Mouse (Mus musculus) cerebellum, postnatal 14 days (tissue): ENCODE data around the gene Camk1g.

Experiments
- DNase-seq, 2 experiments: peaks; one replicate each; pipeline ENCODE4 v3.0.0; 2021; ENCODE audit warnings: mixed read lengths in 2 of 2

The Camk1g gene

GRCm38 (mm10) chr1:193370096-193370495 is at the start of gene Camk1g:
TSS of gene Camk1g (minus strand) at chr1:193370298.
- no peak for DNase-seq

GRCm38 (mm10) chr1:193419168-193419567 is 49.1 kb upstream of the Camk1g start:
- no peak for DNase-seq

- DNase-seq = no peak
Observed at GRCm38 (mm10) chr1:193418656-193419055, 48.6 kb upstream of the Camk1g start.

DNA sequence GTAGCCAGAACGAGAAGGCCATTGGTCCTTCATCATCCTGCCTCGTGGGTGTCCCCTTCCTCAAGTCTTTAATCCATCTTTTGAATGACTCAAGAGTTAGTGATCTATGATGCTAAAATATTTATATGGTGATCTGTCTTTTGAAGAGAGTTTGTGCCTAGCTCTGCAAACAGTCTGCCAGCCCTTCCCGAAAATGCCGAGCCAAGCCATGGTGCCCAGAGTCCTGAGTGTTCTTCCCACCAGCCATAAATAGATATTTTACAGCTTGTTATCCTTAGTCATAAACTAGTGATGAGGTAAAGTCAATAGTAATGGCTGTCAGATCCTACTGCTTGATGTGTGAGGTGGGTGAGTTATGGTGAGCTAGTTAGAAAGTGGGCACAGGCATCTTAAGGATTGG is 44.0 kb upstream of the Camk1g start:
- DNase-seq = no peak

- no peak for DNase-seq
Observed at GRCm38 (mm10) chr1:193413368-193414000, 43.4 kb upstream of the Camk1g start.

GRCm38 (mm10) chr1:193407487-193407886 is 37.4 kb upstream of the Camk1g start:
- no peak for DNase-seq

- peak; percentile 45 to 55 for DNase-seq
Observed at GRCm38 (mm10) chr1:193406059-193406642, 36.1 kb upstream of the Camk1g start.

- DNase-seq = peak; percentile 37 to 57
Observed at GRCm38 (mm10) chr1:193401695-193402094, 31.6 kb upstream of the Camk1g start.

DNA sequence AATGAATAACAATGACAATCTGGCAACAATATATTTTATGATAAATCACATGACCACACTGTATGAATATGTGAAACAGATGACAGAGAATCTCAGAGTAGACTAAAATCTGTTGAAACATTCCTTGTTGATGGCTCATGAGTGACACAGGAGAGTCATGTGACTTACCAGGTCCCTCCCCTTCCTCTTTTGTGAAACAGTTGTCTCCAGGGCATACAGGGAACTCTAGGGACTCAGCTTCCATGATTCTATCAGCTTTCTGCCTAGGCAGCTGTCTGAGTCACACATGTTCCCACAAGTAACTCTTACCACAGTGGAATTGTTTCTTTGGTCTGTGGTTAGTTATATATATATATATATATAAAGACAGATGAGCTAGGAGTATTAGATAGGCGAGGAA is 30.2 kb upstream of the Camk1g start:
- no peak for DNase-seq

DNA sequence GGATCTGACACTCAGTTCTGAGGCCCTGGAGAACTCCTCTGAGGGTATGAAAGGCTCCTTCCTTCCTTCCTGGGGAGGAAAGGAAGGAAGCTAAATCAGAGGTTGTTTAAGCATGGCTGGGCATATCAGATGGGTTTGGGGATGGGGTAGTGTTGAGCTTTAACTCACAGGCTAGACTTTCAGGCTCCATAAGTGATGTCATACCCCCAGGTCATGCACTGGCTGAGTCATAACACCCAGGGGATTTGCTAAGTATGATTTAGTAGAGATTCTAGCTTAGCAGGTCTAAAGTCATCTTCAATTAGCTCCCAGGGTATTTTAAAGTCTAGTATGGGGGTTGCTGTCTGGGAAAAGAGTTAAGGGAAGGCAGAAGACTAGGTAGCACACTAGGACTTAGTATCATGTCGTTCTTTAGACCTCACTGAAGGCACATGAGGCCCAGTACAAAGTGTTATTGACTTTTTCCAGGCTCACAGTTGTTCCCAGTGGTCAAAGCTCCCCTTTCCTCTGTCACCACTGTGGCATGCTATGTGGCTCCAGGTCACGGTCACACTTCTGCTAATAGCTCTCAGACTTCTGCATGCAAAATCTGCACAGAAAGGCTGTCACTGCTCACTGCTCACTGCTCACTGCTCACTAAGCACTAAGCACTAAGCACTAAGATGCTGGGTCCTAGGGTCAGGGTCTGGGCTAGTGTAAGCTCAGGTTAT is 28.8 kb upstream of the Camk1g start:
- DNase-seq = no peak

GRCm38 (mm10) chr1:193397109-193397508 is 27.0 kb upstream of the Camk1g start:
- peak; percentile 56 to 63 for DNase-seq

DNA sequence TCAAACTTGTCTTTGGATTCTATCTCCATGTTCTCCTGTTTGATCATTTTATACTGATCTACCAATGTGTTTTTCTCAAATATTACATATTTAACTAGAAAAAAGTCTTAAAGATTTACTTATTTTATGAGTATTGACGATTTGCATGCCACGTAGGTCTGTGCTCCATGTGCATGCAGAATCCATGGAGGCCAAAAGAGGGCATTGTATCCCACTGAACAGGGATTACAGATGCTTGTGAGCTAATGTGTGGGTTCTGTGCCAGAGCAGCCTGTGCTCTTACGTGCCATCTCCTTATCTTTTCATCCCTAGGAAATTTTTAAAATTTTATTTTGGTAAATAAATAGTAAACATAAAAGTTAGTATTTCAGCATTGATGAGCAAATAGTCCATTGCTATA is 22.2 kb upstream of the Camk1g start:
- DNase-seq = no peak

- no peak for DNase-seq
Observed at GRCm38 (mm10) chr1:193390004-193390403, 19.9 kb upstream of the Camk1g start.

DNA sequence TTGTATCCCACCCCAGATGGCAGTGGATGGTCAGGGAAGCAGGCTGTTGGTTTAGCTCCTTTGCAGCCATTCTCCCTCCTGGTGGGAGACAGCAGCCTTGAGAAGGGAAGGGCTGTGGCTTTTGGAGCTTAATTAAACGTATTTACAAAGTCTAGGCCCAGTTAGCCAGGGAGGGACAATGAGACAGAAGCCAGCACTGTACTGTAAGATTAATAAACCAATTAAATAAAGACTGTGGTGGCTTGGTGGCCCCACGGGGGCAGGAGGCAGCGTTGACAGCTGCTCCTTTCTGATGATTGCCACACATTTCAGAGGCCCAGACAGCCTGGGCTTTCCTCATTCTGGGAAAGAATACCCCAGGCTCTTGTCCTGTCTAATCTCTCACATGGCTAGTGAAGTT is 19.4 kb upstream of the Camk1g start:
- DNase-seq = peak in 1 of 2 experiments; percentile 32

DNA sequence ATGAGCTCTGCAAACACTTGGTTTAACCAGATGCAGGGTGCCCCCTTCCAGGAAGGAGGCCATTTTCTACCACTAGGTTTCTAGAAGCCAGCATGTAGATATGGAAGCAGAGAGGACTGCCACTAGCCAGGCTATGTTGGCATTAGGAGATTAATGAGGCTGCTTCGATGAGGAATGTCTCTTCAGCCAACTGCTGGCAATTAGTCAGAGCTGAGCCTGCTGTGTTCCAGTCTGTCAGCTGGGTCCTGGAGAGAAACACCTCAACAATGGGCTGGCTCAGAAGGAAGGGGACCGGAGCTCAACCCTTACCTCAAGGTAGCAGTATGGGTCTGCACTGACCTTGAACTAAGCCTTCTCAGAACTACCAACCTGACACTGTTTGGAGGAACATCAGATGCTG is 17.1 kb upstream of the Camk1g start:
- DNase-seq = peak; percentile 55 to 71

DNA sequence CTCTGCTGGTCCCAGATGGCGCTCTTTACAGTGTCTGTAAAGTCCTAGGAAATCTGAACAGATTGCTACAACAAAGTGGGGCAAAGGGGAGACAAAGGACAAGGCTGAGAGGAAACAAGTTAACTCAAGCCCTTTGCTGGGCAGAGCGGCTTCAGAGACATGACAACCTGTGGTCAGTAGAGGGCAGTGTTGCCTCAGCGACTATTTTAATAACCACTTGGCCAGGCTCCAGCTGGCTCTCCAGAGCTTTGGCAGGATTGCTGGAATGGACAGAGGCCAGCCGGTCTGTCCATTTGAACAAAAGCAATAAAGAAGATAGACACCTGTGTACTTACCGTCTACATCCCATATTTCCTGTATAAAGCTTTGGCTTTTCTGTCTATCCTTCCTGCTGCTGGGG is 16.0 kb upstream of the Camk1g start:
- peak; percentile 98 for DNase-seq

- DNase-seq = peak; percentile 78 to 80
Observed at GRCm38 (mm10) chr1:193382841-193383462, 12.9 kb upstream of the Camk1g start.

DNA sequence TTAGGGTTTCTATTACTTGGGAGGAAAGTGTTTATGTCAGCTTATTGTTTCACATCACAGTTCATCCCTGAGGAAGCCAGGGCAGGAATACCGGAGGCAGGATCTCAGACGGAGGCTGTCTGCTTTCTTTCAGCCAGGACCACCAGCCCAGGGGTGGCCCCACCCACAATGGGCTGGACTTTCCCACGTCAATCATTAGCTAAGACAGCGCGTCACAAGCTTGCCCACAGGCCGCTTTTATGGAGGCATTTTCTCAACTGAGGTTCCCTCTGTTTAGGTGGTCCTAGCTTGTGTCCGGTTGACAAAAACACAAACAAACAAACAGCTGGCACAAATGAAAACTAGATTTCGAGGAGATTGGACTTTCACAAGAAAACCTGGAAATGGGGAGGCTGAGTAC is 12.3 kb upstream of the Camk1g start:
- DNase-seq = no peak

DNA sequence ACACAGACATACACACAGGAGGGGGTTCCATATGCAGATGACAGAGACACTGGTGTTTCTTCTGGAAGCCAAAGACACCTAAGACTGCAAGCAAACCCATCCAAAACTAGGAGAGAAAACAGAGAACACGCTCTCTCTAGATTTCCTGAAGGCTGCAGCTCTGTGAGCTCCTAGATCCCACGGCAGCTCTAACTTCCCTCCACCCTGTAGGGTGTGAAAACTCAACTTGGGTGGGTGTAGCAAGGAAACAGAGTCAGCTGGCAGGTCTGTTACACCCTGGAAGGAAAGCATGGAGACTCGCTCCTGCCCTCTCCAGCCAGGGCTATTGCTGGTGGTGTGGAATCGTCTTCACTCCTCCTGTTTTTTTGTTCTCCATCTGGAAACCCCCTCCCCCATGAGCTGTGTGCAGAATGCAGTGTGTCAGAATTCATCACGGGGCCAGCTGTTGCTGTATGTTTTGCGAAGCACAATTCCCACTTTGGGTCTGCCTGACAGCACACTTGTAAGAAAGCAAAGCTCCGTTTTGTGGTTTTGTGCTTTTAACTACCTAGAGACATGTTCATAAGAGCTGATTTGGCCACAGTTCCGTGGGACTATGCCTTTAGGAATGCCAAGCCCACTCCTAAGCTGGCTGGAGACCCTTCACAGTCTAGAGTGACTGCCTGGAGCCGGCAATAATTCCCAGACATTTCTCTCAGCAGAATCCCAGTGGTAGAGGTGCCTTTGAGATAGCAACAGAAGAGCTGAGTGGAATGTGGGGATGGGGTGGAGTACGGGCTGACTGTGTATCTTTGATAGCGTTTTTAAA is 11.7 kb upstream of the Camk1g start:
- DNase-seq = no peak

GRCm38 (mm10) chr1:193380877-193381276 is 10.8 kb upstream of the Camk1g start:
- DNase-seq = no peak

GRCm38 (mm10) chr1:193379634-193380033 is 9.5 kb upstream of the Camk1g start:
- peak in 1 of 2 experiments; percentile 39 for DNase-seq

GRCm38 (mm10) chr1:193376478-193377134 is 6.5 kb upstream of the Camk1g start:
- peak; percentile 74 to 76 for DNase-seq
